Mouse (Mus musculus) liver, embryonic 12.5 days (tissue): Measurements from ENCODE around the gene Cyp2w1. TPM values are rescaled to one million over a fixed set of nuclear protein-coding genes. Genes with fewer than 3 reads are reported as not detected.

Experiments
- ATAC-seq: fragments of 200-750 bp; cut with Nextera tagmentation; 2 replicates; pipeline ENCODE4 v1.8.0; 2017; ENCODE audit warnings: moderate number of reproducible peaks, mild to moderate bottlenecking, moderate library complexity
- H3K27ac ChIP-seq: fragments of 300-500 bp; sonication (generic); 2 replicates; pipeline ENCODE4 v1.5.1; 2016; ENCODE audit warnings: mild to moderate bottlenecking
- H3K27me3 ChIP-seq: fragments of 300-500 bp; sonication (generic); replicated peaks from 2 replicates; pipeline ENCODE4 v1.6.1; 2016; ENCODE audit warnings: mild to moderate bottlenecking, moderate library complexity
- H3K36me3 ChIP-seq: fragments of 300-500 bp; sonication (generic); 2 replicates; pipeline ENCODE4 v1.6.1; 2016; ENCODE audit warnings: mild to moderate bottlenecking, moderate library complexity
- H3K4me1 ChIP-seq: fragments of 300-500 bp; sonication (generic); 2 replicates; pipeline ENCODE4 v1.6.1; 2016
- H3K4me2 ChIP-seq: fragments of 300-500 bp; sonication (generic); 2 replicates; pipeline ENCODE4 v1.6.1; 2016; ENCODE audit warnings: mild to moderate bottlenecking, moderate library complexity
- H3K4me3 ChIP-seq: fragments of 300-500 bp; sonication (generic); 2 replicates; pipeline ENCODE4 v1.5.1; 2016; ENCODE audit warnings: mild to moderate bottlenecking, moderate library complexity
- H3K9ac ChIP-seq: fragments of 300-500 bp; sonication (generic); 2 replicates; pipeline ENCODE4 v1.6.1; 2016; ENCODE audit warnings: mild to moderate bottlenecking, moderate library complexity
- H3K9me3 ChIP-seq: fragments of 300-500 bp; sonication (generic); replicated peaks from 2 replicates; pipeline ENCODE4 v1.6.1; 2016; ENCODE audit warnings: mild to moderate bottlenecking, moderate library complexity
- WGBS: fragments of 180-500 bp; shearing (Covaris S2); methylation state at CpG from one replicate; pipeline ENCODE4 v1.1.7; 2016; ENCODE audit not compliant: insufficient replicate concordance; 5-methylcytosine and 5-hydroxymethylcytosine counted together
- polyA plus RNA-seq: library from polyadenylated mRNA; unstranded; fragments of >200 nt; fragmentation: Nextera tagmentation; extraction: Ambion mirVana; gene quantifications from 2 replicates; pipeline ENCODE4 v1.2.1, GENCODE M21; 2016

Gene Cyp2w1
- polyA plus RNA-seq, 1 experiment from 2014 or later = not detected

DNA sequence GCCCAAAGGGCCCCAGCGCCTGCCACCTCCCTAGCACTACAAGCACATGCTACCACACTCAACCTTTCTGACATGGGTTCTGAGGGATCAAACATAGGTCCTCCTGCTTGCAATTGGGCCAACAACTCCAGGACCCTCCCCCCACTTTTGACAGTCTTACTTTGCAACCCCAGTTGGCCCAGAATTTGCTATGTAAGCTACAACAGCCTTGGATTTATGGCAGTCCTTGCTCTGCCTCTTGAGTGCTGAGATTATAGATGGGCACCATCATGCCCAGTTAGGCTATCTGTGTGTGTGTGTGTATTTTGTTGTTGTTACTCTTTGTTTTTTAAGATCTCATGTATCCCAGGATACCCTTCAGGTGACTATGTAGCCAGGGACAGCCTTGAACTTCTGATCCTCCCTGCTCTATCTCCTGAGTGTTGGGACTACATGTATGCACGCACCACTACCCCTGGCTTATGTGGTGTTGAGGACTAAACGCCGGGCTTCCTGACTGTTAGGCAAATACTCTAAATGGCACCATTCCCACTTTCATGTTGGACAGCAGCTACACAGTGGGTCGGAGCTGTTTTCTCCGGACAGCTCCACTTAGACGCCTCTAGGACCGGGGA lies 27.5 kb downstream of the Cyp2w1 start:
- Histone ChIP-seq H3K27ac (peak overlapping the region; percentile 100), H3K4me1 (peaks cover 95% of the 10 kb centered on the region), H3K4me3 (peak overlapping the region; percentile 78), H3K27me3 (no peaks in the 10 kb centered on the region), H3K9ac (peak overlapping the region; percentile 83), H3K36me3 (peaks cover 14% of the 10 kb centered on the region), H3K9me3 (no peaks in the 10 kb centered on the region), H3K4me2 (peak overlapping the region; percentile 91)
- 8% methylated on average over 8 of the region's 8 CpGs for WGBS
- ATAC-seq = peak; percentile 6

DNA sequence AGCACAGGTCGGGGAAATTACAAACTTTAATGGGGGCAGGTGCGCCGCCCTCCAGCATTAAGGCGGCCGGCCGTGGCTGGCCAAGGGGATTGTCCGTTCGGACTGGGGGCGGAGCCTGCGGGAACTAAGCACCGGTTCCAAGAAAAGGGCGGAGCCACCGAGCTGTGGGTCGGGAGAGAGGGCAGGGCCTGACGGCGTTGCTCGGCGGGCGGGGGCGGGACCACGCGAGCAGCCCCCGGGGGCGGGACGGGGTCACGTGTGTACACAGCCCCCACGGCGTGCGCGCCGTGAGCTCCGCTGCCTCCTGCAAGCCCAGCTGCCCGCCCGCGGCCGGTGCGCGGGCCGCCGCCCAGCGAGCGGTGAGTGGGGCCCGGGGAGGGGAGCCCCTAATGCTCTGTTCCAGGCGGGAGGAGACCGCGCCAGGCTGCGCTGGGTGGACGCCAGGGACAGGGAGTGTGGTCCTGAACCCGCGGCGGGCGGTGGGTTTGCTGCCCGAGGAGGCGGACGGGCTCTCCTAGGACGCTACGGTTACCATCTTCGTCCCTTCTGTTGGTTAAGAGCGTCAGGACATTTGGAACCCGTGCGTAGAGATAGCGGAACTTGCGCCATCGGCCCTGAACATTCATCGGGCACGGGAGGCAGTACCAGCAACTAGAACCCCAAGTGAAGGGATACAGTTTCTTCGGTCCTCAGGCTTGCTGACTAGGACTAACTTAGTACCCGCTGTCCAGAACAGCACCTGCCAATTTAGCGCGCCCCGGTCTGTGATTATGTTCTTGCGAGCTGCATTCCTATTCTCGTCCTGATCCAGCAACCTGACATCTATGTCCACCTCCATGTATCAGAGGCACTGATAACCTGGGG lies 28.2 kb downstream of the Cyp2w1 start:
- Histone ChIP-seq H3K9ac (peak overlapping the region; percentile 83), H3K9me3 (no peaks in the 10 kb centered on the region), H3K27me3 (no peaks in the 10 kb centered on the region), H3K4me3 (peak overlapping the region; percentile 78), H3K4me2 (peak overlapping the region; percentile 91), H3K36me3 (peaks cover 22% of the 10 kb centered on the region), H3K27ac (peak overlapping the region; percentile 100), H3K4me1 (peaks cover 95% of the 10 kb centered on the region)
- WGBS = under 1% methylated on average over 73 of the region's 73 CpGs
- ATAC-seq = peak; percentile 71

DNA sequence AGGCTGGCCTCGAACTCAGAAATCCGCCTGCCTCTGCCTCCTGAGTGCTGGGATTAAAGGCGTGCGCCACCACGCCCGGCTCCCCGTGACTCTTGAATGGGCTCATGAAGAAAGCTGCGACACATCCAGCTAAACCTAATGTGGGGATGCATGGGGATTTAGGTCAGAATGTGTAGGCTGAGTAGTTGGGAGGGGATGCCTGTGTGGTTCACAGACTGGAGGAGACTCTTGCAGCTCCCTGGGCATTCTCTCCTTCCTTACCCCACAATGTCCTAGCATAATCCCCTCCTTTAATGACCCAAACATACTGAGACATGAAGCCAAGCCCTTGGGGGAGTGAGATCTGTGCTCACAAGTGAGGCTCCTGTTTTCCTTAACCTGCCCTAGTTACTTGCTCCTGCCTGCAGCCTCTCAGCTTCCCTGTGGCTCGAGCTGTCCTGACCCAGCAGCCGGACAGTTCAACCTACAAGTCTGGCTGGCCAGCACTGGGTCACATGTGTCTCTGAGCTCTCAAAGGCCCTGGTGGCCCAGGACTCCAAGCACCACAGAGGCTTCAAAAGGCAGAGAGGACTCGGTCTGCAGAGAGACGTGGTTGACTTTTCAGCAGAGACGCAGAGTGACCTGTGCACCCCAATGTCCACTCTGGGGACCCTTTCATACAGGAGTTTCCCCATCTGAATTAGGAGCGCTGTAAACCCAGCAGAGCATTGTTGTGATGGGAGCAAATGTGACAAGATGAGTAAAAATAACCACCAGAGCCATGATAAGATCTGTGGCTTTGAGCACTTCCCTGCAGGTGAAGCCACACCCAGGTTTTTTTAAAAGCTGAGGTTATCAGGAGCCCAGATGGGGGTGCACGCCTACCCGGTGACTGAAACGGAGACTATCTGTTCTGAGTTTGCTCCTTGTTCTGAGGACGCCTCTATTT lies 29.4 kb downstream of the Cyp2w1 start:
- 23% methylated on average over 18 of the region's 18 CpGs for WGBS
- ATAC-seq = peak; percentile 59
- peak overlapping the region; percentile 91 for H3K4me2 ChIP-seq

DNA sequence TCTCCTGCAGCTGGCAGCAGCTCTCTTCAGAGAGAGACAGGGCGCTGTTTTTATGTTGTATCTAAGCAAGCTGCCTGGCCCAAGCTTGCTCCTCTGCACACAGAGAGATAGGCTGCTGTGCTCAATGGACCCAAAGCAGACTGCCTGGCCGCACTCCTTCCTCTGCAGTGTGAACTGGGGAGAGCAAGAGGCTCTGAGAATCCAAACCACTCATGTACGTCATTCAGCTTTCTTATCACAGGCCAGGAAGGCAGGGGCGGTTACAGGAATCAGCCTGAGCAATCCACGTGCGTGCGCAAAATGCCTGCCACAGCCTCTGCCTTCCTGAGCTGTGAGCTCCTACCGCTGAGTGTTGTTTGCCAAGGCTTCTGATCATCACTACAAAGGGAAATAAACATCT lies 30.3 kb downstream of the Cyp2w1 start:
- WGBS = 6% methylated on average over 8 of the region's 8 CpGs
- H3K9ac ChIP-seq = peak overlapping the region; percentile 83
- H3K36me3 ChIP-seq = peaks cover 37% of the 10 kb centered on the region
- H3K4me3 ChIP-seq = peak overlapping the region; percentile 78
- no peaks in the 10 kb centered on the region for H3K27me3 ChIP-seq
- H3K9me3 ChIP-seq = no peaks in the 10 kb centered on the region
- peak overlapping the region; percentile 100 for H3K27ac ChIP-seq
- H3K4me2 ChIP-seq = peak overlapping the region; percentile 91
- H3K4me1 ChIP-seq = peaks cover 95% of the 10 kb centered on the region
- ATAC-seq = peak; percentile 73

More for the DNA sequence above, 29.4 kb downstream of the Cyp2w1 start:
- peaks cover 32% of the 10 kb centered on the region for H3K36me3 ChIP-seq
- H3K4me3 ChIP-seq = peak overlapping the region; percentile 78
- H3K27ac ChIP-seq = peak overlapping the region; percentile 100
- no peaks in the 10 kb centered on the region for H3K27me3 ChIP-seq
- no peaks in the 10 kb centered on the region for H3K9me3 ChIP-seq
- H3K9ac ChIP-seq = peak overlapping the region; percentile 83
- peaks cover 95% of the 10 kb centered on the region for H3K4me1 ChIP-seq

DNA sequence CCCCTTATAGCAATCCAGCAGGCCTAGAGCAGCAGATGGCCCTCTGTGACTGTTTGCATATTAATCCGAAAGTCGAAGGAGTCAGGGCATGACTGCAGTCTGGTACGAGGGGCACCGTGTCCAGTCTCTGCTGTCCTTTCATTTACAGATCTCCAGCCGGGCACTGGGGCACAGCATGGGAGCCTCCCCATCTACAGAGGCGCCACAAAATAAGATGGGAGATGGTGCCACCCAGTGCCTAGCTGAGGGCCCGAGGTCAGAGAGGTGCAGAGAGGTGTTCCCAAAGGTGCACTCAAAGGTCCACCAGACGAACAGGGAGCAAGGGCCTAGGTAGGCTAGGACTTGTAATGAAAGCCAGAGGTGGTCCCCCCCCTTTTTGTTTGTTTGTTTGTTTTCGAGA lies 30.8 kb downstream of the Cyp2w1 start:
- Histone ChIP-seq H3K4me1 (peaks cover 95% of the 10 kb centered on the region), H3K4me2 (peak overlapping the region; percentile 91), H3K27ac (peak overlapping the region; percentile 100), H3K9ac (peak overlapping the region; percentile 83), H3K36me3 (peaks cover 41% of the 10 kb centered on the region), H3K4me3 (peak overlapping the region; percentile 78), H3K27me3 (no peaks in the 10 kb centered on the region), H3K9me3 (no peaks in the 10 kb centered on the region)
- no peak for ATAC-seq
- 43% methylated on average over 9 of the region's 9 CpGs for WGBS

DNA sequence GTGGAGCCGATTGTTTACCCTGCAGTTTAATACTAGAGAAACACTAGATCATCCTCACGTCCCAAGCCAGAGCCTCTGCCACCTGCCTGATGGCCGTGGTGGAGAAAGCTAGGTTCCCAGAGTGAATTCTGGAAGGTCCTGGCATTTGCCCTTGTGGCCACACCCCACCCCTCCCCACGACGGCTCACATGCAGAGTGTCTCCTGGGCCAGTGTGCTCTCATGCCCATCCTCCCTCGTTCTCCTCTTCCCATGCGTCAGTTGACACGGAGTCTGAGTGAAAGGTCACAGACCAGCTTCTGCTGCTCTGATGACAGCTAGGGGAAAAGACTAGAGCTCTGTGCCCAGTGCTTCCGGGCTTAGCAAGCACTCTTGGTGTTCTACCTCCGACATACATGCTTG lies 32.1 kb downstream of the Cyp2w1 start:
- Histone ChIP-seq H3K27me3 (no peaks in the 10 kb centered on the region), H3K9ac (peak overlapping the region; percentile 83), H3K4me1 (peaks cover 95% of the 10 kb centered on the region), H3K4me3 (no peak overlapping the region), H3K9me3 (no peaks in the 10 kb centered on the region), H3K27ac (peak overlapping the region; percentile 100), H3K4me2 (peak overlapping the region; percentile 91), H3K36me3 (peaks cover 45% of the 10 kb centered on the region)
- no peak for ATAC-seq
- 60% methylated on average over 10 of the region's 10 CpGs for WGBS

DNA sequence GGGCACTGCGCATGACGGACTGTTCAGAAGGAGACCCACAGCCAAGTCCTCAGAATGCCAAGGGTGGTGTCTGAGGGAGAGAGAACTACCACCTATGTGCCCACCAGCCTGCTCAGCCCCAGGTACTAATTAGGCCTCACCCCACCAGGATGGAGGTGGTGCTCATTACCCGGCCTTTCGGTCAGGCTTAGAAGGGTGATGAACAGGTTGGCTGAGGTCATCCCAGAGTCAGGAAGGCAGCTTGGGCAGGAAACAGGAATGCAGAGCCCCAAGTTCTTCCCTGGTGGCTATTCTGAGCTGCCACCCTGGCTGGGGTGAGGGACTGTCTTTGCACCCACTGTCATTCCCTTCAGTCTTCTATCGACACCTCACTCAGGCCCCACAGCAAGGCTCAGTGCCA lies 33.6 kb downstream of the Cyp2w1 start:
- no peak for ATAC-seq
- H3K9ac ChIP-seq = peak overlapping the region; percentile 93; the same call in 1 of the 2 replicates
- H3K27me3 ChIP-seq = no peaks in the 10 kb centered on the region
- WGBS = 88% methylated on average over 5 of the region's 5 CpGs
- H3K27ac ChIP-seq = peak overlapping the region; percentile 100
- H3K4me1 ChIP-seq = peaks cover 97% of the 10 kb centered on the region
- peaks cover 48% of the 10 kb centered on the region for H3K36me3 ChIP-seq
- peak overlapping the region; percentile 1; the same call in 1 of the 2 replicates for H3K4me3 ChIP-seq
- no peaks in the 10 kb centered on the region for H3K9me3 ChIP-seq
- peak overlapping the region; percentile 91 for H3K4me2 ChIP-seq

DNA sequence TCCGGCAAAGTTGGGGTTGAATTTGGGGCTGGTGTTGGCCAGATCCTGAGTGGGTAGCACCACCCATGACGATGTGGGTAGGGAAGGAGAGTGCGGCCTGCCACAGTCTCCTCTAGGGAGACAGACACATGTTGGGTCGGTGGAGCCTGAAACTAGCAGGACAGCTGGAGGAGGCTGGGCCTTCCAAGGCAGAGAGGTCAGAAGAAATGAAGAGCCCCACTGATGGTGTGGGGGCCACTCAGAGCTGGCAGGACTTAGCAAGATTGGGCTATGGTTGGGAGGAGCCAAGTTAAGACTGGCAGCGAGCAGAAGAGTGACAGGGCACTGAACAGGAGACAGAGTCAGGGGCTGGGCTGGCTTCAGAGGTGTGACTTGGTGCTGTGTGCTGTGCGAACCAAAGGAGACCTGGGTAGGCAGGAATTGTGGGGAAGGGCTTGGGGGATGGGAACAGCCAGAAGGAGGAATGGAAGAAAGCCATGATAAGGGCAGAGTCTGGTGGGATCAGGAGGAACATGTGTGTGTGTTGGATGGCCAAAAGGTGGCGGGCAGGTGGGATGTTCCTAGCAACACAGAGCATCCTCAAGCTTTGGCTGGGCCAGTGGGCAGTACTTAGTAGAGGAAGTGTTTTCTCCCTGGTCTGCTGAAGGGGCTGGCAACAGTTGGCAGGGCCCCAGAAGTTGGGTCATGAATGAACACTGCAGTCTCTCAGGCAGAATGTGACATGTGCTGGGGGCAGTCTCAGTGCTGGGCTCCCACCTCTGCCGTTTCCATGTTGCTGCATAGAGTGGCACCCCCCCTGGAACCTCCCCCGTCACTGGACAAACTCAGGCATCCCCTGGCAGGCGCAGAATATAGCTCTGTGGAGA lies 35.1 kb downstream of the Cyp2w1 start:
- Histone ChIP-seq H3K4me3 (peak overlapping the region; percentile 73), H3K9ac (peak overlapping the region; percentile 93), H3K27me3 (no peaks in the 10 kb centered on the region), H3K9me3 (no peaks in the 10 kb centered on the region), H3K27ac (peak overlapping the region; percentile 100), H3K4me1 (peaks cover 97% of the 10 kb centered on the region), H3K36me3 (peaks cover 63% of the 10 kb centered on the region), H3K4me2 (peak overlapping the region; percentile 91)
- WGBS = 71% methylated on average over 10 of the region's 10 CpGs
- no peak for ATAC-seq

DNA sequence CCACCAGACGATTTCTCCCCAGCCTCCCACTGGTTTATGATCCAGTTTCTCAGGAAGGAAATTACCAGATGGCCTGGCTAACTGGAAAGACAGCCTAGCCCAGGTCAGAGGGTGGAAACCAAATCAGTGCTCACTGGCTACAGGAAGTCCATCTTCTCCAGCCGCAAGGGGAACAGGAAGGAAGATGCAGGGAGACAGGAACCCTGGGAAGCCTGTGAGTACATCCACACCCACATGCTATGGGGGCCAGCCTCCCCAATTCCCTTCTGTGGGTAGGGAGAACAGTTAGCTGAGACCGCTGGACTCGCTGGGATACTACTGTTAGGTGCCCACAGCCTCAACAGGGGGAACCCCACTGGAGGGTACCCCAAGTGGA lies 35.8 kb downstream of the Cyp2w1 start:
- Histone ChIP-seq H3K4me1 (peaks cover 97% of the 10 kb centered on the region), H3K4me2 (peak overlapping the region; percentile 91), H3K36me3 (peaks cover 69% of the 10 kb centered on the region), H3K27ac (peak overlapping the region; percentile 100), H3K9ac (peak overlapping the region; percentile 93), H3K9me3 (no peaks in the 10 kb centered on the region), H3K4me3 (peak overlapping the region; percentile 73), H3K27me3 (no peaks in the 10 kb centered on the region)
- ATAC-seq = no peak
- 60% methylated on average over 4 of the region's 4 CpGs for whole genome bisulfite sequencing

DNA sequence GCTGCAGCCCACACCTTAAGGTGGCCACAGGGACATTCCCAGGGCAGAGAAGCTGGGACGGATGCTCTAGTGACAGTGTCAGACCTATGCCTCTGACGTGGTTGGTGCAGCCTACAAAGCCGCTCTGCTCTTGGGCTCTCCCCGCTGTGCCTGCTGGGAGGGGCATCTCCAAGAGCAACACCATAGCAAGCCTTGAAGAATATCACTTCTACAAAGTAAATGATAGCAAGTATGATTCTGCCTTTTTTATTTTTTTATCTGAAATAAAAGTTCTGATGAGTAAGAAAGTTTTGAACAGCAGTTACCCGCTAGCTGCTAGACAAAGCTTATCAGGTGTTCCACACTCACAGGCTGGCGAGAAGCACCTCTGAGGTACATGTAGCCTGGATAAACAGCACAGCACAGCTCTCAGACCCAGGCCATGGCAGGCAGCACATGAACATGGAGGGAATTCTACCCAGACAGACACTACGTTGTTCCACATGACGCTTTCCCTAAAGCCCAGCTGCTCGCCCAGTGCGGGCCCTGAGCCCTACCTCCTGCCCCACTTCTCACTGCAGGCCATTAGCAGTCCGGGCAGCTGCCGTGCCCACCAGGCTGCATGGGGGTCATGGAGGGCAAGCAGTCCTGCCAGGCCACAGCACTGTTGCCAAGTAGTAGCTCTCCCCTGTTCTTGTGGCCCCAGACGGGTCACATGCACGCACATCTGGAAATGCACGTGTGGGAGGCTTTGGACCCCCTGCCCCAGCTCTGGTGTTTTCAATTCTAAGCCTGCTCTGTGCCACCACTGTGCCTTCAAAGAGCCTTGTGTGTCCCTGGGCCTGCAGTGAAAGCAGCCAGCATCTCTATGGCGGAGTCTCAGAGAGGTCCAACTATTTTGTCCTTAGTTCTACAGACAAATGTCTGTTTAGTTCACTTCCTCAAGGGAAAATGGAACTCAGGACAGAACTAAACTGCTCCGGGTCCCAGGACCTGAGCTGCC lies 36.6 kb downstream of the Cyp2w1 start:
- H3K36me3 ChIP-seq = peaks cover 72% of the 10 kb centered on the region

More for the DNA sequence above, 36.6 kb downstream of the Cyp2w1 start:
- Histone ChIP-seq H3K4me3 (peak overlapping the region; percentile 73), H3K4me2 (peak overlapping the region; percentile 91), H3K27me3 (no peaks in the 10 kb centered on the region), H3K27ac (peak overlapping the region; percentile 100), H3K9me3 (no peaks in the 10 kb centered on the region), H3K9ac (peak overlapping the region; percentile 93), H3K4me1 (peaks cover 97% of the 10 kb centered on the region)
- WGBS = 32% methylated on average over 17 of the region's 17 CpGs
- peak; percentile 79 for ATAC-seq
